Mouse (Mus musculus) hematopoietic stem cell, adult 5-6 weeks (primary cell): ENCODE data around the gene Rbks. TPM values are rescaled to one million over a fixed set of nuclear protein-coding genes. Genes with fewer than 3 reads are reported as not detected.
"Not testable (repeated sequence)": the region's sequence is repeated elsewhere in the genome, so short reads cannot be mapped to it uniquely, and the experiment has no call there.

ENCODE experiments used
- ATAC-seq, 2 experiments: fragments of 125-278 bp in 1 of 2; replicated peaks in 1 of 2; 2 replicates each; pipeline ENCODE4 v1.8.0; 2016 to 2017; ENCODE audit warnings: inconsistent platforms in 2 of 2, mild to moderate bottlenecking in 2 of 2, moderate number of reproducible peaks in 2 of 2, low read depth in 1 of 2, moderate TSS enrichment in 1 of 2; ENCODE audit not compliant: low FRiP score in 2 of 2, poor library complexity in 2 of 2, severe bottlenecking in 2 of 2, insufficient read depth in 1 of 2, low TSS enrichment in 1 of 2
- total RNA-seq: library from RNA; stranded (forward); fragments of 172-1452, 232-1000 nt; gene quantifications from 2 replicates; pipeline ENCODE4 v1.2.3, GENCODE M21; 2017

Gene Rbks
- total RNA-seq, 1 experiment from 2014 or later: 17.4 TPM

DNA sequence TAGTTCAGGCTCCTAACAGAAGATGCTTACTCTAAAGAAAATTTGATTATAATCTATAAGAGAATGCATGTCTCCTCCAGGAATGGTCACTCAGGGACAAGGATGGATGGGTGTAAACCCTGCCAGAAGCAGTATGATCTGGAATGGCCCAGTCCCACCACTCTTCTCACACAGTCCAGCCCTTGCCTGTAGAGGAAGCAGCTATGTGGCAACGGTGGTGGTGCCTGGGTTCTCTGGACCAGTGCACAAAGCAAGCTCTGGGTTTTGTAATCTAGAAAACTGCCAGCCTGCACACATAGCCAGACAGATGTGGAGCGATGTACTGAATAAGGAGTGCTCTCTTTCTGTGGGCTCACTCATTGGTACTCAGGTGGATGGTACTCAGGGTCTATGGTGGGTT is 56.9 kb downstream of the Rbks start:
- 0 out of 4 replicates have a peak, but pooled peaks have one; percentile 7 to 15 for ATAC-seq

DNA sequence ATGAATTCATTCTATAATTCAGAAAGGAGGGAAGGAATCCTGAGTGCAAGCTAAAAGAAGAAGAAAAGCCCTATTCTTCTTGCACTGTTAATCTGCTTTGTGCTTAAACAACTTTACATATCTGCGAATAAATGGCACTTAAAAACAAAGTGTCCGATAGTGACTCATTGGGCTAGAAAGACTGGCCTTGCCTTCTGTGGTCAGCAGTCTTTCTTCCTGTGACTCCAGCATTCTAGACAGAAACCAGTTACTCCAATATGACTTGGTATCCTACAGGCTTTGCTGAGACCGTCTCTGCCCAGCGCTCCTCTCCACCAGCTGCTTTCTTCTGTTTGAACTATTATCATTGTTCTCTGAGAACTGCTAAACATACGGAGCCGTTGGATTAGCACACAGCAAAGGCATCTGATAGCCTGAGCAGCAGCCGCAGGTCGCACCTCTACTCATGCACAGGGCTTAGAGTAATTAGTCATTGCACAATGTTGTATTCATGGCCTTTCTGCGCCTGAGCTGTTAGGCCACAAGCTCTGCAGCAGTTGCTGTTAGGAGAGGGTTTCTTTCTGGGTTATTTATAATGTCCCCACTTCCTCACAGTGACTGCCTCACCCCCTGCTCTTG is 60.7 kb downstream of the Rbks start:
- ATAC-seq: peak; percentile 25 to 38; a peak in 2 of 4 replicates

DNA sequence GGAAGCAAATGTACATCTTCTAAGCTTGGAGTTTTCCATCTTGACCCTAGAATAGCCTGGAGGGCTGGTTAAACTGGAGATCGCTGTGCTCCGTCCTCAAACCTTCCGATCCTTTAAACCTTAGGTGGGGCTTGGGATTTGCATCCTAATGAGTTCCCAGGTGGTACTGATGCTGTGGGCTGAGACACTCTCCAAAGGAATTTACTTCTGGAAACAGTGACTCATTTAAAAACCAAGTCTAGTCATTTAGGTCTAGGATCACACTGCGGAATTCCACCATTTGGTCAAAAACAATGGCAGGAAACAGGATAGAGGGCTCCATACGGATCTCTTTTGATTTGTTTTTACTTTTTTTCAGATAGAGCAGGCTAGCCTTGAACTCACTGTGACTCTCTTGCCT is 62.7 kb downstream of the Rbks start:
- ATAC-seq: no peak

DNA sequence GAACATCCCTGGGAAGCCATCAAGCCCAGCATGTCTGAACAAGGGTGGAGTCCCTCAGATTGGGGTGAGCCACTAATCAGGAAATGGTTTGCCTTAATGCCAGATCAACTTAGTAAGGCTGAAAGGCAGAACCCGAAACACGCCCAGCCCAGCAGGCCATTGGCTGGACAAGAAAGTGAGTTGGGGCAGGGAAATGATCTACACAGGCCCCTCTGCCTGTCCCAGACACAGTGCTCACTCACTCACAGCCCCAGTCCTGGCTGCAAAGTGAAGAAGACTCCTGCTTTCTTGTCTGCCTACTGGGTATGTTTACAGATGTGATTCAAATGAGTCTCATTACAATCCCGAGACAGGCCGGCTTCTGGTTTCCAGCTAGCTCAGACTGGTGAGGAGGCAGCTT is 63.3 kb downstream of the Rbks start:
- ATAC-seq: no peak

DNA sequence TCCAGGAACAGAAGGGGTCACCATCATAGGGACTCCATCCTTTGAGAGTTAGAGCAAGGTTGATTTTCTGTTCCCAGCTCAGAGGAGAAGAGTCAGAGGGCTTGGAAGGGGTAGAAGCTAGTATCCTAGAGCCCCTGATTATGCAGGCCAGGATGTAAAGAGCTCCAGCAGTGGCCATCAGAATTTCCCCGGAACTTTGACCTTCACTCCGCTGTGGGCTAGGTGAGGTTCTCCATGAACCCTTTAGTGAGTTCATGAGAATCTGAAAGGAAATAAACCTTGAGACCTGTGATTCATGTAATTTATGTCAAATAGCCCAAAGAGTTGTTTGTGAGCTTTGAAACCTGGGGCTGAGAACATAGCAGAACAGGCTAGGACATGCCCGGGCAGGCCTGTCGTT is 66.3 kb downstream of the Rbks start:
- ATAC-seq: not testable (repeated sequence)

DNA sequence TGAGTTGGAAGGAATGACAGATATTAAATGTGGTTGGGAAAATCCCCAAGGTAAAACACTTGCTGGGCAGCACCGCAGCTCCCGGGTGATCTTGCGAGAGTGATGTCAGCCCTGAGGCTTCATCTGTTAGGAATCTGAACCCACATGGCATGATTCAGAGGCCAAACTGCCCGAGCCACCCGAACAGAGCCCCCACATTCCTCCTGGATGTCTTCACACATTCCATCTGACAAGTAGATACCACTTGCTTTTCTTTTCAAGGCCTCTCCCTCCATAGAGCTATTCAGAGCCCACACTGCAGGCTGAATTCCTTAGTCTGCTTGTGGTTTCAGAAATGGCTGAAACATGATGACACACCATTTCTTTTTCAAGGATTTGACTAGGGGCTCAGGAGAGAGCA is 67.4 kb downstream of the Rbks start:
- ATAC-seq: no peak

DNA sequence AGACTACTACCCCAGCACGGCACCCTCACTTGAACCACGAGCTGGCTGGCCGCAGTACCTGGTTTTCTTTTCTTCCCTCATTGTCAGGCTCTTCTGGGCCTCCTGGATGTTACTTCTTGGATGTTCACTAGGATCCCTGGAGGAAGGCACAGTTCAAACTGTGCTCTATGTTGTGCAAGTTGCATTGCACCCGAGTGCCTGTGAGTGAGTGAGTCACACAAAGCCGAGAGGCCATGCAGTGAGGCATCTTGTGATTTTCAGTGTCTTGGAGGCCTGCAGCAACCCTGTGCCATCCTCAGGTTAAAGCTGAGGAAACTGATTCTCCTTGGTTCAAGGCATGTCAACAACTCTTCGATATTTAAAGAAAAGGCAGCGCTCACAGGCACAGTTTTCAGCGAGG is 68.9 kb downstream of the Rbks start:
- ATAC-seq: no peak

DNA sequence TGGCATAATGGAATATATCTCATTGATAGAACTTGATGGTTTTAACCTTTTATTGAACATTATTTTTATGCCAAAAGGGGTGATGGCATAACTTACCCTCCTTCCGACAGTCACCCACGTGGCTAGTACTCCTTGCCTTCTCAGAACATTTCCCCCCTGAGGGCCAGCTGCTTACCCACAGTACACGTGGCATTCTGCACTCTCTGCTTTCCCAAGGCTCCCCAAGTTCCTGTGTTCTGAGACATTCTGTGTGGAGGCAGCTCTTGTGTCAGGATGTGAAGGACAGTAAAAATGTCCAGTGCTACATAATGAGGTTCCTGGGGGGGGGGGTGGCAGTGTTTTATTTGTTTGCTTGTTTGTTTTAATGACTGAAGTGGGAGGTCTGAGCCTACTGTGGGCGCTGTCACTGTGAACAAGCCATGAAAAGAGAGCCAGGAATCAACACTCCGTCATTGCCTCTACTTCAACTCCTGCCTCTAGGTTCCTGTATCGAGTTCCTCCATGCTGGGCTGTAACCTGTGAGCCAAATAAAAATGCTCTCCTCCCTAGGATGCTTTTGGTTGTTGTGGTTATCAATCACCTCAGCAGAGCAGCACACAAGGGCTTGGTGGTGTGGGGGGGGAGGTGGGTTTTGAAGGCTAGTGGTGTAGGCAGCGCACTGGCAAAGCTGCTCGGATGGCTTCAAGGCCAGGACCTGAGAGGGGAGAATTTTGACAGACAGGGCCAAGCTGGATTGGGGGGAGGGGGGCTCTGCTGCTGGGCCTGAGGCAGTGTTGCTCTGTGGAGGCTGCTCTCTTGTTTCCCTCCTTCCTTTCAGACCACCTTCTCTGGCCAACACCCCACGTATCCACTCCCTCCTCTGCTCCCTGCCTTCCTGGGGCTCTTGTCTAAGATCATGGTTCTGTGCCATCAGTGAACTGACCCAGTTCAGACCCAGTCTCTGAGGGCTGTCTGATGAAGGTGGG is 69.6 kb downstream of the Rbks start:
- no peak for ATAC-seq

DNA sequence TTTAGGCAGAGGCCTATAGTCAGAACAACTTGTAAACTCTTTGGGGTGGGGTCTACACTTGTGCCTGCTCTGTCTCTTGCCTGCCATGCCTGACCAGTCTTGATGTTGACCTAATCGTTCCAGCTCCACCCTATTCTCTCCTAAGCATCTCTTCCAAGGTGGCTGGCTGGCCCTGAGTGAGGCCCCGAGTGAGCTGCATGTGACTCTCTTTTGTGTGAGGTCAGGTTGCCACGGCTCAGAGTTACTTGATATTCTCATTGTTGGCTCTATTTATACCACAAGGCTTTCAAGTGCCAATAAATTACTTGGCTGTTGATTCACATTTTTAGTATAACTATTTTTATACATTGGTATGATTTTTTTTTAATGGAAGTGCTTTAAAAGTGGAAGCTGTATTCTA is 70.3 kb downstream of the Rbks start:
- no peak for ATAC-seq

DNA sequence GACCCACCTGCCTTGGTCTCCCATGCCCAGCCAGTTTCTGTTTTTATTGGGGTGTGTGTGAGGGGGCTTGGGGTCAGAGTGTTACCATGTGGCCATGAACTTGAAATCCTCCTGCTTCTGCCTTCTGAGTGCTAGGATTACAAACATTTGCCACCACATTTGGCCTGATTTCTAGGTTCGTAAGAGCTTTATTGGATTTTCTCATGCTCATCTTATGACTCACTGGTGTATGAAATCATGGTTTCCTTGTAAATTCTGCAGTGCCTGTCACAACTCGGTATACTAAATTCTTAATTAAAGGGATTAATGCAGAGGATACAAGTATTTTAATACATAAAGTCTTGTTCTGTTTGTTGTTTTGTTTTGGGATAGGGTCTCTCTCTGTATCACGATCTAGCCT is 77.1 kb downstream of the Rbks start:
- ATAC-seq: no peak

DNA sequence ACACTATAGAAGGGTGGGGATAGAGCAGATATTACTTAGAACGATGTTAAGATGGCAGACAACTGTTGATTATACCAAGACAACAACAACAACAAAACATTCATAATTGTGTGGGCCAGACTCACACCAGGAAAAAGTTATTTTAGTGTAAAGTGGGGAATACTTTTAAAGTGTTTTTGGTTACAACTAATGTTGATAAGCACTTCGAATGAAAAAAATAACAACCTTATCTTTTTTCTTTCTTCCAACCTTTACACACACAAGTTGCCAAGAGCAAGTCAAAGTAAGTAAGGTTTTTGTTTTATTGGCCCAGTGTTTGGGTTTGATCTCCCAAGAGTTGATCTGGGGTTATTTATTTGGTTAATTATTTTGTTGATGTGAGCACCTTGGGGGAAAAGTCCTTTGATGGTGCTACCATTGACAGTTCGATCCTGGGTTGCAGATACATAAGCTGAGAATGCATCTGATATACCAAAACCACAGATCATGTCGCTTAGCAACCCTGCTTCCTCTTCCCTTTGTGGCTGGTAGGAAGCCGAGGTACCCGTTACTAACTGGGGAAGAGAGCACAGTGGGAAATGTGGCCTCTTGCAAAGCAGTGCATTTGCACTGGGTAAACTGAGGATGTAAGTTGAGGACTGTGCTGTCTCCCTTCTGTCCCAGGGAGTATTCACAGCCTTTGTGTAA is 82.9 kb downstream of the Rbks start:
- peak; percentile 54 to 66; a peak in 3 of 4 replicates for ATAC-seq

DNA sequence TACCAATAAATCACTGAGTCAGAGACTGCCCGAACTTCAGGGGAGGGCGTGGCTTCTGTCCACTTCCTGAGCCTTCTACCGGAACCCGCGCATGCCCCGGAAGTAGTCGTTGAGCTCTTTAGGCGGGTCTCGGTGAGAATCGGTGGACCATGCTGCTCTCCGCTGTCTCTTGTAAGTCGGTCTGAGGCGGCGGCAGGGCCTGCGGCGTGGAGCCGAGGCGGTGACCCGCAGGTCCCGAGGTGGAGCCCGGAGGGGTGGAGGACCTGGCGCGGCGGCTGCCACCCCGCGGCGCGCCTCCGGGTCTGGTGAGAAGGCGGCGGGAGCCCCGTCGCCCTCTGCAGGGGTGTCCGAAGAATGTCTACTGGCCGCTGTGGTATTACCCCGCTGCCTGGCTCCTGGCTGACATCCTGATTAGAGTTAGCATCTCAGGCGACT is 83.6 kb downstream of the Rbks start:
- peak; percentile 67 to 68 for ATAC-seq

DNA sequence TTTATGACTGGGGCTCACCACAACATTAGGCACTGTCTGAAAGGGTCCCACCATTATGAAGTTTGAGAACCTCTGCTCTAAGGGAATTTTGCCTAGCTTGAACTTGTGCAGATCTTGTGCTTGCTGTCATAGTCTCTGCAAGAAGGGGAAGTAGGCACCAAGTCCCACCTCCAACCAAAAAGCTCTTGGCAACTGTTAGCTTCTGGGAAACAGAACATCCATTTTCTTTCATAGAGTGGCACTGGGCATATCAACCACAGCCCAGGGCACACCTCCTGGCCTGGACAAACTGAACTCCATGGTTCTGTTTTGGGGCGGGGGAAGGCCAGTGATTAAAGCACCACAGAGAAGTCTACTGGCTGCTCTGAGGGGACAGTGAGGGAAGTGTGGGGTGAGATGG is 86.2 kb downstream of the Rbks start:
- ATAC-seq: no peak

DNA sequence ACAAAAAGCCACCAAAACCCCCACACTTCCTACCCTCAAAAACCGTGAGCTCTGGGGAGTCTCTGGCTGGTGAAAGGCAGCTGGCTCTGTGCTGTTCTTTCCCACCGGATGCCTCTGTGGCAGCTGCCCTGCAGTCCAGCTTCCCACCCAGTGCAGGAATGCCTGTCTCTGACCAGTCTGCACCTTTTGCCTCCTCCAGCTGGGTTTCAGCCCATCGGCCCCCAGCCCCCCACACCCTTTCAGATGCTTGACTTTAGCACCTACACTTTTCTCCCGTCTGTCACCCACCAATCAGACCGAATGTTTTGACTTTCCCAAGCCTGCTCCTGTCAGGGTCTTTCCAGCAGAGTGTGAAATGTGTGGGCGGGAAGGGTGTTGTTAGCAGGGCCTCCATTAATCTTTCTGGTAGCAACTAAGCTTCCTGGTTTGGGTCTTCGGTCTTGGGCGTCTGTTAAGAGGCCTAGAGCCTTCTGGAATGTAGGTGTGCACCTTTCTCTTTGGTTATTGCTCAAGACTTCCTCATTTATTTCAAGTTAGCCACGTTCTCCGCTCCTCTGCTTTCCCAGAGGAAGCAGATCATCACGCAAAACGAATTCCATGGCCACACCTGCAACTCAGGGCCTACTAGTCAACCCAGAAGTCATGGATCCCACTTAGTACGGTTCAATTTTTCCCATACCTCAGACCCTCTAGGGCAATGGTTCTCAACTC is 86.9 kb downstream of the Rbks start:
- ATAC-seq: no peak

DNA sequence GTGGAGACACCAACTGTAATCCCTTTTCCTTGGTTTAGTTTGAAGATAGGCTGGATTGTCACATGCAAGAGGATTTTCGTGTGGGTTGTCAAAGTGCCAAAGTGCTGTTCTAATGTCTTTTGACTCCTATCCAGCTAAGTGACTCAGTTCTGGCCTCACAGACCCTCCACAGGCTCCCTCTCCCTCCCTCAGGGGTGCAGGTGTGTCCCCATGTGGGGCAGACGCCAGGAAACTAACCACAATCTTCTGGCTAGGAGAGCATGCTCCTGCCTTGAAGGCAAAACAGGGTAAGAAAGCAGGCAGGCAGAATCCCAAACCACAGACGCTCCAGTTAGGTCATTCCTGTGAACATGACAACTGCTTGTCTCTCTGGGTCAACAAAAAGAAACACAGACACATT is 91.3 kb downstream of the Rbks start:
- no peak for ATAC-seq

DNA sequence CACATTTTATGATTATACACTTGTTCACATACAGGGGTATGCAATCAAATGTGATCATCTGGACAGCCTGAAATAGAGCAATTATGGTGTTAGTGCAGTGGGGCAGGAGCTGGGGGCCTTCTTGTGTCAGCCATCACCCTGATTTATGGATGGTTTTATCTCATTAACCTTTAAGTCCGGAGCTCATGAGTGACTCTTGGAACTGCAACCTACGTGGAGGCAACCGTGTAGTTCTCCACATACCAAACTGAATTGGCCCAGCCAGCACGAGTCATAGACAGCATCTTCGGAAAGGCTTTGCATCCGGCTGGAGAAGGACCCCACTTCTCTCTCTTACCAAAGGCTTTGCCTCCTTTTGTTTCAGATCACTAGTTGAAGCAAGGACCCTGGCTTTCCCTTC is 93.7 kb downstream of the Rbks start:
- no peak for ATAC-seq

DNA sequence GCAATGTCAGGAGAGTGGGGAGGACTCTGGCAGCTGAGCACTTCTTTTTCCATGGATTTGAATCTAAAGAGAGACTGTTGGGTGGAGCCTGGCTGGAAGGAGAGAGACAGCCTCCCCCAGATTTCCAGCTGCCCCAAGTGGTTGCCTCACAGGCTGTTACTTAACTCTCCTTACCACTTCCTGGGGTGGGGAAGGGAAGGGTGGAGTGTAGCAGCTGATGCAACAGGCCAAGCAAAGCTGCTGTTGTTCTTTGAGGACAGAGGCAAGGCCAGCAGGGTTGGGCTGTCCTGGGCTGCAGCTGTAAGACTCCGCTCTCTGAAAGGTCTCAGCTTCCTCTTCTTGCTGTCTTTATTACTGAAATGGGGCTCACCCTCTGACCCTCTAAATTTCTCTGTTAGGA is 95.0 kb downstream of the Rbks start:
- ATAC-seq: peak; percentile 82 to 93
